Mouse (Mus musculus) embryonic facial prominence, embryonic 11.5 days (tissue): Measurements from ENCODE around the gene Trank1. TPM values are rescaled to one million over a fixed set of nuclear protein-coding genes. Genes with fewer than 3 reads are reported as not detected.

ENCODE experiments used
- ATAC-seq: fragments of 200-750 bp; cut with Nextera tagmentation; replicated peaks from 2 replicates; pipeline ENCODE4 v1.8.0; 2017; ENCODE audit warnings: low read depth; ENCODE audit not compliant: insufficient number of reproducible peaks, low FRiP score, low TSS enrichment
- DNase-seq: peaks from one replicate; pipeline ENCODE4 v3.0.0-alpha.2; 2015; ENCODE audit warnings: low spot score
- H3K27ac ChIP-seq: fragments of 300-500 bp; sonication (generic); replicated peaks from 2 replicates; pipeline ENCODE4 v1.5.1; 2014; ENCODE audit warnings: mild to moderate bottlenecking, low read depth, low read length, control low read depth
- H3K27me3 ChIP-seq: fragments of 300-500 bp; sonication (generic); 2 replicates; pipeline ENCODE4 v1.6.1; 2014; ENCODE audit warnings: mild to moderate bottlenecking, low read length, moderate library complexity, mixed read lengths; ENCODE audit not compliant: control insufficient read depth, insufficient read depth
- H3K36me3 ChIP-seq: fragments of 300-500 bp; sonication (generic); replicated peaks from 2 replicates; pipeline ENCODE4 v1.6.1; 2014; ENCODE audit warnings: low read depth, mild to moderate bottlenecking, low read length, moderate library complexity, mixed read lengths; ENCODE audit not compliant: control insufficient read depth, insufficient read depth
- H3K4me1 ChIP-seq: fragments of 300-500 bp; sonication (generic); 2 replicates; pipeline ENCODE4 v1.6.1; 2014; ENCODE audit warnings: low read length, mixed read lengths; ENCODE audit not compliant: control insufficient read depth, insufficient read depth
- H3K4me2 ChIP-seq: fragments of 300-500 bp; sonication (generic); 2 replicates; pipeline ENCODE4 v1.6.1; 2014; ENCODE audit warnings: low read depth, mild to moderate bottlenecking, control low read depth, low read length, moderate library complexity
- H3K4me3 ChIP-seq: fragments of 300-500 bp; sonication (generic); 2 replicates; pipeline ENCODE4 v1.5.1; 2014; ENCODE audit warnings: low read depth, low read length, control low read depth
- H3K9ac ChIP-seq: fragments of 300-500 bp; sonication (generic); replicated peaks from 2 replicates; pipeline ENCODE4 v1.6.1; 2014; ENCODE audit warnings: mild to moderate bottlenecking, control low read depth, low read length
- H3K9me3 ChIP-seq: fragments of 300-500 bp; sonication (generic); replicated peaks from 2 replicates; pipeline ENCODE4 v1.6.1; 2016; ENCODE audit warnings: mild to moderate bottlenecking, low read length, inconsistent platforms, mixed read lengths; ENCODE audit not compliant: control insufficient read depth
- WGBS: fragments of 180-500 bp; shearing (Covaris S2); extraction: QIAGEN DNeasy Blood & Tissue Kit; methylation state at CpG from one replicate; pipeline ENCODE4 v1.1.7; 2014; 5-methylcytosine and 5-hydroxymethylcytosine counted together
- polyA plus RNA-seq: library from polyadenylated mRNA; unstranded; fragments of >200 nt; fragmentation: Nextera tagmentation; extraction: Ambion mirVana; gene quantifications from 2 replicates; pipeline ENCODE4 v1.2.1, GENCODE M21; 2014

Trank1 gene
- polyA plus RNA-seq, 1 experiment from 2014 or later = 0.11 TPM

- H3K36me3 ChIP-seq = no peaks in the 10 kb centered on the region
- no peak overlapping the region for H3K4me3 ChIP-seq
- WGBS = 81% methylated on average over 7 of the region's 7 CpGs
- no peaks in the 10 kb centered on the region for H3K9me3 ChIP-seq
- H3K27ac ChIP-seq = no peak overlapping the region
- no peak overlapping the region for H3K9ac ChIP-seq
- DNase-seq (no peak), ATAC-seq (no peak)
- no peak overlapping the region for H3K4me2 ChIP-seq
- H3K27me3 ChIP-seq = peaks cover 7% of the 10 kb centered on the region
- no peaks in the 10 kb centered on the region for H3K4me1 ChIP-seq
These were observed 5.4 kb upstream of the Trank1 start for GRCm38 (mm10) chr9:111306142-111306541.

GRCm38 (mm10) chr9:111311843-111312441, 403 bp downstream of the Trank1 start:
- no peak for DNase-seq
- WGBS = 1% methylated on average over 65 of the region's 98 CpGs

DNA sequence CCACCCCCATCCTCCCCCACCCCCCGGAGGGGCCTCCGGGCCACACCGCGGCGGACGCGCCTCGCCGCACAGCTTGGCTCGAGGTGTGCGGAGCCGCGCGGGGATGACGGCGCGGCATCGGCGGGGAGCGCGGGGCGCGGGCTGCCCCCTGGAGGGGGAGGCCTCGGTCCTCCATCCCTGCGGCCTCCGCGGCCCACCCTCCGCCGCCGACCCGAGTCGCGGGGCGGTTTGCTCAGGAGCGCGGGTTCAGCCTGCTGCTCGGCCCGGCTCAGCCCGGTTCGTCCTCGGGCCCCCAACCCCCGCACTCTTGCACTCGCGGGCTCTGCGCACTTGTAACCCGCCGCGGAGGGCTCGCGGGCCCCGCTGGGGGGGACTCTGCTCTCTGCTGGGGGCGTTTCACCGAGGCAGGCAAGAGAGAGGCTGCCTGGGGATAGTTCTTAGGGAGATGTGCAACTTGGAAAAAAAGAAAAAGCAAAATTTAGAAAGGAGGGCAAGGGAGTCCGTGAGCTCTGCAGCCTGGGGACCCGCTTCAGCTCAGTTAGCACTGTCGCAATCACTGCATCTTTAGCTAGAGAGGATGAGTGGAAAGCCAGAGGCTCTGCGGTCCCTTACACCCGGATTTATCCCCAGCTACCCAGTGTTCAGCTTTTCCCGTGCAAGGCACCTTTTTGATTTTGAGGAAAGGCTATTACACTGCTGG, 1.1 kb downstream of the Trank1 start:
- ATAC-seq = peak; percentile 44; the same call in 1 of the 2 replicates
- WGBS = 1% methylated on average over 42 of the region's 59 CpGs
- H3K27me3 ChIP-seq = peaks cover 33% of the 10 kb centered on the region

More at GRCm38 (mm10) chr9:111311843-111312441, 403 bp downstream of the Trank1 start:
- peaks cover 33% of the 10 kb centered on the region for H3K27me3 ChIP-seq
- H3K36me3 ChIP-seq = no peaks in the 10 kb centered on the region
- peaks cover 5% of the 10 kb centered on the region; the same call in 1 of the 2 replicates for H3K4me1 ChIP-seq
- peak overlapping the region; percentile 91 for H3K4me2 ChIP-seq
- H3K9ac ChIP-seq = peak overlapping the region; percentile 5; the same call in 1 of the 2 replicates
- H3K27ac ChIP-seq = no peak overlapping the region
- no peaks in the 10 kb centered on the region for H3K9me3 ChIP-seq
- peak overlapping the region; percentile 47 for H3K4me3 ChIP-seq
- ATAC-seq = no peak

GRCm38 (mm10) chr9:111313299-111313698, 1.8 kb downstream of the Trank1 start:
- Histone ChIP-seq H3K9me3 (no peaks in the 10 kb centered on the region), H3K4me1 (peaks cover 5% of the 10 kb centered on the region; the same call in 1 of the 2 replicates), H3K4me2 (no peak overlapping the region), H3K27ac (no peak overlapping the region), H3K4me3 (no peak overlapping the region), H3K36me3 (no peaks in the 10 kb centered on the region), H3K27me3 (peaks cover 33% of the 10 kb centered on the region), H3K9ac (no peak overlapping the region)
- 22% methylated on average over 5 of the region's 6 CpGs for WGBS
- DNase-seq = peak; percentile 9
- no peak for ATAC-seq

More for the DNA sequence above, 1.1 kb downstream of the Trank1 start:
- Histone ChIP-seq H3K4me1 (peaks cover 5% of the 10 kb centered on the region; the same call in 1 of the 2 replicates), H3K9ac (peak overlapping the region; percentile 5; the same call in 1 of the 2 replicates), H3K36me3 (no peaks in the 10 kb centered on the region), H3K27ac (no peak overlapping the region), H3K4me3 (peak overlapping the region; percentile 47), H3K9me3 (no peaks in the 10 kb centered on the region), H3K4me2 (peak overlapping the region; percentile 91)
- DNase-seq = peak; percentile 36

GRCm38 (mm10) chr9:111313793-111314192, 2.3 kb downstream of the Trank1 start:
- 22% methylated on average over 5 of the region's 5 CpGs for WGBS
- Histone ChIP-seq H3K9ac (no peak overlapping the region), H3K4me3 (no peak overlapping the region), H3K4me1 (peaks cover 5% of the 10 kb centered on the region; the same call in 1 of the 2 replicates), H3K4me2 (no peak overlapping the region), H3K9me3 (no peaks in the 10 kb centered on the region), H3K27ac (no peak overlapping the region), H3K36me3 (no peaks in the 10 kb centered on the region), H3K27me3 (peaks cover 33% of the 10 kb centered on the region)
- DNase-seq (no peak), ATAC-seq (no peak)

GRCm38 (mm10) chr9:111314219-111314618, 2.7 kb downstream of the Trank1 start:
- DNase-seq = peak; percentile 68
- Histone ChIP-seq H3K27me3 (peaks cover 33% of the 10 kb centered on the region), H3K36me3 (no peaks in the 10 kb centered on the region), H3K27ac (no peak overlapping the region), H3K9me3 (no peaks in the 10 kb centered on the region), H3K4me3 (no peak overlapping the region), H3K4me1 (peaks cover 5% of the 10 kb centered on the region; the same call in 1 of the 2 replicates), H3K4me2 (no peak overlapping the region), H3K9ac (no peak overlapping the region)
- ATAC-seq = no peak
- 31% methylated on average over 5 of the region's 5 CpGs for whole genome bisulfite sequencing

DNA sequence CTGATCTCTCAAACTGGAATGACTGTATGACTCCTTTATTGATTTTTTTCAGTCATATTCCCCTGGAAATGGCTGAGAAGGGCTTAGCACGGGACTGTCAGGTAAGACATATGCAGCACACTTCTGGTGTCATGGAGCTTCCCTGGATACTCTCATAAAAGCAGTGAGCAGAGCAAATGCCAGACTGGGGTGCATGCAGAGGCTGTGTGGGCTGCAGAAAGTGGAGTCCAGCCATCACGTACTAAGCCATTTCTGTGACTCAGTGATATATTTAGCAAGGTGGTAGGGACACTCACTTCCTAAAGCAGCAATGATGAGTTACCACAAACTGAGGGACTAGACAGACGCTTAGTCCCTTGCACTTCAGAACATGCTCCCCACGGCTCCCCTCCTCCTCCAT, 9.4 kb downstream of the Trank1 start:
- H3K27me3 ChIP-seq = no peaks in the 10 kb centered on the region
- no peak overlapping the region for H3K27ac ChIP-seq
- H3K9me3 ChIP-seq = no peaks in the 10 kb centered on the region
- H3K9ac ChIP-seq = no peak overlapping the region
- H3K4me2 ChIP-seq = no peak overlapping the region
- no peaks in the 10 kb centered on the region for H3K4me1 ChIP-seq
- WGBS = 83% methylated on average over 4 of the region's 4 CpGs
- no peaks in the 10 kb centered on the region for H3K36me3 ChIP-seq
- DNase-seq (no peak), ATAC-seq (no peak)
- no peak overlapping the region for H3K4me3 ChIP-seq

DNA sequence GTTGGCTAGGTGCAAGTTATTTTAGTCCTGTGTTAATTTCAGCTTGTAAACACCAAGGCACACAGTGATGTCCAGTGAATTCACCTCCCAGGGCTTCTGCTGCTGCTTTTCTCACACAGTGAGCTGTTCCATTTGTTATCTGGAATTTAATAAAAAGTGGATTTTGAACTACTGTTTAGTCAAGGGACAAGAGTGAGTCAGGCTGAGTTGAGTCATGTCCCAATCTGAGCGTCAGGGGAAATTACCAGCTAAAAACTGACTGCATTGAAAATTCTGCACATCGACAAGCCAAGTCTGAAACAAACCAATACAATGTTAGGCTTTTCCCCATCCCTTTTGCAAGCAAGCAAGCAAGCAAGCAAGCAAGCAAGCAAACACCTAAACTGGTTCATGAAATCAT, 13.3 kb downstream of the Trank1 start:
- no peaks in the 10 kb centered on the region for H3K9me3 ChIP-seq
- no peaks in the 10 kb centered on the region for H3K27me3 ChIP-seq
- H3K27ac ChIP-seq = no peak overlapping the region
- H3K9ac ChIP-seq = no peak overlapping the region
- ATAC-seq (no peak), DNase-seq (no peak)
- H3K4me1 ChIP-seq = no peaks in the 10 kb centered on the region
- no peak overlapping the region for H3K4me2 ChIP-seq
- no peaks in the 10 kb centered on the region for H3K36me3 ChIP-seq
- no peak overlapping the region for H3K4me3 ChIP-seq
- 93% methylated on average over 2 of the region's 2 CpGs for WGBS
